Mouse (Mus musculus): Measurements from ENCODE around the gene Chchd4. TPM values are rescaled to one million over a fixed set of nuclear protein-coding genes. Genes with fewer than 3 reads are reported as not detected.

Gene Chchd4
- 1 to 10 TPM; 5.4 to 8.5 TPM for total RNA-seq (2023)

GRCm38 (mm10) chr6:91472868-91473804 is at the start of gene Chchd4, which contains the start of gene Tmem43:
Gene Chchd4, minus strand, starts transcription at chr6:91473546.
Gene Tmem43, plus strand, starts transcription at chr6:91473703.

GRCm38 (mm10) chr6:91515545-91516449 is 42.5 kb upstream of the Chchd4 start, which contains the start of the genes Xpc and Lsm3:
Gene Xpc, minus strand, starts transcription at chr6:91515888.
Gene Lsm3, plus strand, starts transcription at chr6:91515928.

Other genes starting within 250 kb of the Chchd4 start
- not detected for gene Wnt7a, start 62.2 kb downstream of the Chchd4 start, total RNA-seq (2023)
- gene Tmem43, start 157 bp upstream of the Chchd4 start, total RNA-seq (2023): 100 to 1,000 TPM; 108 to 110 TPM
- 10 to 100 TPM; 19.8 to 22.6 TPM for gene Xpc, start 42.3 kb upstream of the Chchd4 start, total RNA-seq (2023)
- 10 to 100 TPM; 36.4 to 48.1 TPM for gene Lsm3, start 42.4 kb upstream of the Chchd4 start, total RNA-seq (2023)
- 100 to 1,000 TPM; 300 to 331 TPM for gene Slc6a6, start 210.5 kb upstream of the Chchd4 start, total RNA-seq (2023)